Mouse (Mus musculus) cortical plate, adult 2 months (tissue): ENCODE data around the gene Plppr3.

Source experiments
- CTCF ChIP-seq: fragments of 200-500 bp; IDR thresholded peaks from 2 replicates; pipeline ENCODE4 v1.5.1; 2011; ENCODE audit warnings: mild to moderate bottlenecking, control low read depth, low read length; ENCODE audit not compliant: insufficient read depth; ENCODE audit errors: extremely low read depth
- POLR2A ChIP-seq: fragments of 200-500 bp; IDR thresholded peaks from 2 replicates; pipeline ENCODE4 v1.6.1; 2011; ENCODE audit warnings: mild to moderate bottlenecking, low read length, control low read depth; ENCODE audit not compliant: insufficient read depth; ENCODE audit errors: extremely low read depth

GRCm38 (mm10) chr10:79917532-79918100 lies 43.2 kb upstream of the Plppr3 start:
- TF ChIP-seq CTCF (no peak), POLR2A (no peak)
